Mouse (Mus musculus): Measurements from ENCODE around the gene Mccc1. TPM values are rescaled to one million over a fixed set of nuclear protein-coding genes. Genes with fewer than 3 reads are reported as not detected.

Gene Mccc1
- 10 to 100 TPM; 27.2 to 33.1 TPM for total RNA-seq (2021)

- peak; percentile 95 to 96 for DNase-seq (ENCODE audit: extremely low spot score in 1 of 2, low spot score in 2 of 2)
- intact Hi-C loops (cut with DNase I), result no loop called here
These were observed at the start of gene Mccc1 for GRCm38 (mm10) chr3:36000275-36001239. TSS of gene Mccc1 (minus strand) at chr3:36000678.

GRCm38 (mm10) chr3:36049106-36049505 is 48.6 kb upstream of the Mccc1 start:
- no peak for DNase-seq (ENCODE audit: extremely low spot score in 1 of 2, low spot score in 2 of 2)
- intact Hi-C loops (cut with DNase I), result no loop called here

GRCm38 (mm10) chr3:36045086-36045485 is 44.6 kb upstream of the Mccc1 start:
- intact Hi-C loops (cut with DNase I), result no loop called here
- DNase-seq (ENCODE audit: extremely low spot score in 1 of 2, low spot score in 2 of 2), result no peak

- intact Hi-C loops (cut with DNase I), result no loop called here
- DNase-seq (ENCODE audit: extremely low spot score in 1 of 2, low spot score in 2 of 2), result no peak
These were observed 44.0 kb upstream of the Mccc1 start for GRCm38 (mm10) chr3:36044520-36044919.

DNA sequence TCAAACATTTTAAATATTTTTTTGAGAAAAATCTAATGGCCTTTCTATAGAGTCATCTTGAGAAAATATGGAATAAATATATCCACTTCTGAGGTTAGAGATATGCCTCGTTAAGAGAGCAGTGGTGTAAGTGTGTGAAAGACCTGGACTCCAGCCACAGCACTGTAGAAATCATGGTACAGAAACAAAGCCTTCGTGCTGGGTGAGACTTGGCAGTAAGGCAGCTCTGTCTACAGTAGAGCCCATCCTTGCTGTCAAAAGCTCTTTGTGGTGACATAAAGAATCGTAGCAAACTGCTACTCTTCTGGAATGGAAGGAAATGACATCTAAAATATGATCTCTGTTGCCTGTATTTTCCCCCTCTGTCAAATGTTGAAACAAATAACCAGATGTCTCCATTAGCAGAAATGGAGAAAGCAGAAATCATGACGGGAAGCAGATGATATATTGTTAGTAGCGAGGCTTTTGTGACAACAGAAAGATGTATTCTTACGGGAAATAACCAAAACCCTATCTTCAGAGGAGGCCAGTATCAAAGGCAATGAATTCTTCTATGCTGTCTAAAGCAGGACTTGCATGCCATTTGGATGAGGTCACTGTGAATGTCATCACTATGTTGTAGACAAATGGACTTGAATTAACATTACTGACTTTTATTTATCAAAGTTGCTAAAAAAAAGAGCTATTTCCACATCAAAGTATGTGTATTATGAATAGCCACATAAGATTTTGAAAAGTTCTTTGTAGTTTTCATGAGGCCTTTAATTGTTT is 31.4 kb upstream of the Mccc1 start:
- intact Hi-C loops (cut with DNase I), result no loop called here
- no peak for DNase-seq (ENCODE audit: extremely low spot score in 1 of 2, low spot score in 2 of 2)

- intact Hi-C loops (cut with DNase I), result no loop called here
- no peak for DNase-seq (ENCODE audit: extremely low spot score in 1 of 2, low spot score in 2 of 2)
These were observed 29.5 kb upstream of the Mccc1 start for GRCm38 (mm10) chr3:36029993-36030392.

- DNase-seq (ENCODE audit: extremely low spot score in 1 of 2, low spot score in 2 of 2), result no peak
- intact Hi-C loops (cut with DNase I), result no loop called here
These were observed 25.3 kb upstream of the Mccc1 start for GRCm38 (mm10) chr3:36025732-36026131.

DNA sequence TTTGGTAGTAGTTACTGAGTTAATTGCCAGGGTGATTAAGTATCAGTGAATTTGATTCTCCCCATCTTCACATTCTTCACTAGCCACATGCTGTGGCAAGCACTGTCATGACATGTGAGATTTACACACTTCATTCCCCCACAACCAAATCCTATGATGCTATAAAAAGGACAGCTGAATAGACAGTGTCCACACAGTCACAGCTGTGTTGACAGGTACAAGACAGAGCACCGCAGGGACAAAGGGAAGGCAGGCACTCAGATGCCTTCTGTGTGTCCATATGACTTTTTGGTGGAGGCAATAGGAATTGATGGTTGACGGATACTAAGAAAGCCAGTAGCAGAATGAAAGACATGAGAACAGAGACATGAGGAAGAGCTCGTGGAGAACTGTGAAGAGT is 10.8 kb upstream of the Mccc1 start:
- no peak for DNase-seq (ENCODE audit: extremely low spot score in 1 of 2, low spot score in 2 of 2)
- intact Hi-C loops (cut with DNase I), result no loop called here

GRCm38 (mm10) chr3:36008411-36009154 is 8.1 kb upstream of the Mccc1 start:
- DNase-seq (ENCODE audit: extremely low spot score in 1 of 2, low spot score in 2 of 2), result no peak
- intact Hi-C loops (cut with DNase I), result loop anchor here (5.0 kb wide), 1 partner anchor 54 kb away; no protein-coding TSS in a partner anchor

GRCm38 (mm10) chr3:36004028-36004895 is 3.8 kb upstream of the Mccc1 start:
- peak; percentile 8 to 21 for DNase-seq (ENCODE audit: extremely low spot score in 1 of 2, low spot score in 2 of 2)
- intact Hi-C loops (cut with DNase I), result no loop called here

DNA sequence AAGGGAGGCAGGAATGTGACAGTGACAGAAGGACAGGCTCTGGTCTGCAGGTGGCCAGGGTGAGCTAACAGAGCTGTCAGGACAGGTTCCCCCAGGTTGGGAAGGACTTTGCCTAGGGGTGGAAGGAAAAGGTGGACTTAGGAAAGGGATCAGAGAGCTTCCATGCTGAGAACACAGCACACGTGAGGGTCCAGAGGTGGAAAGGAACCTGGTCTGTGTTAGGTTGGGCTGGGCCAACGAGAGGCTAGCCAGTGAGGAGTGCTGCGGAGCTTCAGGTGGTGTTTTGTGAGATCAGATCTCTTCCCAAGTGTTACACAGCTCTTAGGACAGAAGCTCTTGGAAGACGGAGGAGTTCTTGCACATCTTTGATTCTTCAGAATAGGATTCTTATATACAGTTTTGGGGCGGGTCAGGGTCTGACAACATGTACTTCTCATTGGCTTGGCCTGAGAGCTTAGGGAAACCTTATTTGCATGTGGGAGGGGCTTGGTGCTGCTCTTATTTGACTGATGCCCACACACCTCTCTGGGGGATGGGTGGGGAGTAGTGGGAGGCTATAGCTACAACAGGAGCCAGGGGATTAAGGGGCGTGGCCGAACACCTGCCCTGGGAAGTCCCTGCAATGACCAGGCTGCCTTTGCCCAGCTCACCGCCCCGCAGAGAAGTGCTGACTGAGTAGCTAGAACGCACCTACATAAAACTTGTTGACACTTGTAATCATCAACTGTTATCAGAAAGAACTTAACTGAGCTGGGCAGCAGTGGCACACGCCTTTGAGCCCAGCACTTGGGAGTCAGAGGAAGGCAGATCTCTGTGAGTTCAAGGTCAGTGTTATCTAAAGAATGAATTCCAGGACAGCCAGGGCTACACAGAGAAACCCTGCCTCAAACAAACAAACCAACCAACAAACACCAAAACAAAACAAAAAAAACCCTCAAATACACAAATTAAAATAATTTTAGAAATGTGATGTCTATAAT is 5.6 kb downstream of the Mccc1 start:
- DNase-seq (ENCODE audit: extremely low spot score in 1 of 2, low spot score in 2 of 2), result no peak
- intact Hi-C loops (cut with DNase I), result no loop called here

- intact Hi-C loops (cut with DNase I), result no loop called here
- DNase-seq (ENCODE audit: extremely low spot score in 1 of 2, low spot score in 2 of 2), result no peak
These were observed 9.8 kb downstream of the Mccc1 start for GRCm38 (mm10) chr3:35990715-35991114.

GRCm38 (mm10) chr3:35988031-35988430 is 12.4 kb downstream of the Mccc1 start:
- DNase-seq (ENCODE audit: extremely low spot score in 1 of 2, low spot score in 2 of 2), result no peak
- intact Hi-C loops (cut with DNase I), result loop anchor here (5.0 kb wide), 1 partner anchor 89 kb away; no protein-coding TSS in a partner anchor

DNA sequence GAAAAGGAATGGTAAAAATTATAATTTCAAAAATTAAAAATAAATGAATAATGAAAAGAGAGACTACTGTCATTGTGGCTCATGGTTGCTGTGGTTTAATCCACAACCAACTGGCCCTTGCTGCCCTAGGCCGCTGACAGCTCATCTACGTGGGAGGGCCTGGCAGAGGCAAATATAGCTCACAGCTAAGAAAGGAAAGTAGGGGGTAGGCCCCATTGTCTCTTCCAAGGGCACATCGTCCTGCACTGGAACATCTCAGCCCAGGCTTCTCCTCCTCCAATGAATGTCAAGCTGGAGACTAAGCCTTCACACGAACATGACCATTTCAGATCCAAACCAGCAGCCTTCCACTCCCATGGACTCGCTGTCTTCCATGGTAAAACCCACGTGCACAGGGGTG is 14.2 kb downstream of the Mccc1 start:
- DNase-seq (ENCODE audit: extremely low spot score in 1 of 2, low spot score in 2 of 2), result no peak
- intact Hi-C loops (cut with DNase I), result loop anchor here (5.0 kb wide), 1 partner anchor 91 kb away; no protein-coding TSS in a partner anchor

GRCm38 (mm10) chr3:35973551-35973950 is 26.9 kb downstream of the Mccc1 start:
- intact Hi-C loops (cut with DNase I), result loop anchor here (2.0 to 10.0 kb wide), 3 partner anchors 89 to 283 kb away; no protein-coding TSS in a partner anchor
- peak in 1 of 2 experiments; percentile 26 for DNase-seq (ENCODE audit: extremely low spot score in 1 of 2, low spot score in 2 of 2)

DNA sequence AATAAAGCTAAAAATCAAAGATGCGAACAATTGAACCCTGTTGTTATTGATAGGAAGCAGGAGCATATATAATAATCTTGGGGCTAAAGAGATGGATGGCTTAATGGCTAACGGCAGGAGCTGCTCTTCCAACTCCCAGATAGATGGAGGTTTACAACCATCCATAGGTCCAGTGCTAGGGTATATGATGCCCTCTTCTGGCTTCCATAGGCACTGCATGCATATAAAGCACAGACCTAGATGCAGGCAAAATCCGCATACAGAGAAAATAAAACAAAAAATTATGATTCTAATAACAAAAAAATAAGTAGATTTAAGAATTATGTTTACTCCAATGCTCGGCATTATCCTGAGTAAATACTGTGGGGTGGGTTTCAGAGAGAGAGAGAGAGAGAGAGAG is 27.5 kb downstream of the Mccc1 start:
- intact Hi-C loops (cut with DNase I), result loop anchor here (2.0 to 10.0 kb wide), 3 partner anchors 89 to 282 kb away; no protein-coding TSS in a partner anchor
- no peak for DNase-seq (ENCODE audit: extremely low spot score in 1 of 2, low spot score in 2 of 2)

DNA sequence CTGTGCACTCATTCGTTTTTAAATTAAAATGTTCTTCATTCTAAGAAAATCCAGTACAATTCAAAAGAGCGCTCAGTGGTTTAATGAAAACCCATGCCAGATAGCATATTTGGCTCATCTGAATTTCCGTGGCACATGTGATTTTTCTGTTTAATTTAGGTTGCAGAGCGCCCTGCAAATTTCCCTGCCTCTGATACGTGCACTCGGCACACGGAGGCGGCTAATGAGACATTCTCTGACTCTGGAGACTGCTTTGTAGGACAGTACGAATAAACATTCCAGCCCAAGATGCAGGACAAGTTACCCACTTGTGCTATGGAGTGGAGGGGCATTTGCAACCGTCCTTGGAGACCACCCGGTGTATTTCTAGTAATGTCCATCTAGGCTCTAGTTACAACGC is 29.3 kb downstream of the Mccc1 start:
- DNase-seq (ENCODE audit: extremely low spot score in 1 of 2, low spot score in 2 of 2), result no peak
- intact Hi-C loops (cut with DNase I), result loop anchor here (5.0 to 10.0 kb wide), 2 partner anchors 91 to 136 kb away; no protein-coding TSS in a partner anchor
